Mouse (Mus musculus) kidney, adult 2 months (tissue): ENCODE measurements around the gene Slc12a6. TPM values are rescaled to one million over a fixed set of nuclear protein-coding genes. Genes with fewer than 3 reads are reported as not detected.

Experiments used
- DNase-seq: peaks from one replicate; pipeline ENCODE4 v3.0.0; 2021
- H3K27ac ChIP-seq: fragments of 200-500 bp; 2 replicates; pipeline ENCODE4 v1.5.1; 2012; ENCODE audit warnings: low read depth, low read length, control low read depth, inconsistent platforms; ENCODE audit not compliant: insufficient read depth
- H3K27me3 ChIP-seq: fragments of 200-500 bp; replicated peaks from 2 replicates; pipeline ENCODE4 v1.6.1; 2012; ENCODE audit warnings: mild to moderate bottlenecking, moderate library complexity, low read length, inconsistent platforms; ENCODE audit not compliant: control insufficient read depth, insufficient read depth
- H3K36me3 ChIP-seq: fragments of 200-500 bp; 2 replicates; pipeline ENCODE4 v1.6.1; 2012; ENCODE audit warnings: mild to moderate bottlenecking, moderate library complexity, low read length, inconsistent platforms; ENCODE audit not compliant: control insufficient read depth, insufficient read depth
- H3K4me1 ChIP-seq: fragments of 200-500 bp; 2 replicates; pipeline ENCODE4 v1.6.1; 2011; ENCODE audit warnings: low read length; ENCODE audit not compliant: control insufficient read depth, insufficient read depth
- H3K4me3 ChIP-seq: fragments of 200-500 bp; 2 replicates; pipeline ENCODE4 v1.5.1; 2011; ENCODE audit warnings: mild to moderate bottlenecking, low read depth, low read length, control low read depth; ENCODE audit not compliant: insufficient read depth
- CTCF ChIP-seq: fragments of 200-500 bp; conservative IDR thresholded peaks from 2 replicates; pipeline ENCODE4 v1.5.1; 2011; ENCODE audit warnings: low read depth, mild to moderate bottlenecking, control low read depth, low read length, moderate library complexity, mixed read lengths; ENCODE audit not compliant: insufficient read depth, insufficient read length
- POLR2A ChIP-seq: fragments of 200-500 bp; IDR thresholded peaks from one replicate; pipeline ENCODE4 v1.6.1; 2011; ENCODE audit warnings: low read depth, low read length, control low read depth
- WGBS: fragments of 180-500 bp; shearing (Covaris S2); methylation state at CpG from one replicate; pipeline ENCODE4 v1.1.7; 2018; 5-methylcytosine and 5-hydroxymethylcytosine counted together
- polyA plus RNA-seq: library from polyadenylated mRNA; depleted of rRNA; stranded (reverse); fragments of >200 nt; gene quantifications from 2 replicates; pipeline ENCODE4 v1.2.3, GENCODE M21; 2012

Gene Slc12a6
- polyA plus RNA-seq, 1 experiment: 29.6 TPM

- no peak for TF ChIP-seq POLR2A
- no peak for TF ChIP-seq CTCF
- Histone ChIP-seq H3K36me3 (no peaks in the 10 kb centered on the region), H3K4me3 (no peak overlapping the region), H3K4me1 (no peaks in the 10 kb centered on the region), H3K27ac (no peak overlapping the region), H3K27me3 (no peaks in the 10 kb centered on the region)
- no peak for DNase-seq
- 74% methylated on average over 4 of the region's 4 CpGs for WGBS
Observed at GRCm38 (mm10) chr2:112373141-112373540, 107.5 kb downstream of the Slc12a6 start.

GRCm38 (mm10) chr2:112374610-112375009, 109.0 kb downstream of the Slc12a6 start:
- TF ChIP-seq POLR2A (no peak), CTCF (no peak)
- peak; percentile 51 for DNase-seq
- Histone ChIP-seq H3K36me3 (no peaks in the 10 kb centered on the region), H3K4me1 (no peaks in the 10 kb centered on the region), H3K4me3 (no peak overlapping the region), H3K27ac (no peak overlapping the region), H3K27me3 (no peaks in the 10 kb centered on the region)
- 50% methylated on average over 5 of the region's 5 CpGs for WGBS

- no peak for TF ChIP-seq POLR2A
- TF ChIP-seq CTCF: peak; percentile 87
- no peaks in the 10 kb centered on the region for H3K4me1 ChIP-seq
- H3K36me3 ChIP-seq: no peaks in the 10 kb centered on the region
- DNase-seq: peak; percentile 94
- H3K27ac ChIP-seq: no peak within 1 kb of the TSS
- H3K4me3 ChIP-seq: peak within 1 kb of the TSS; percentile 69
- H3K27me3 ChIP-seq: no peaks in the 10 kb centered on the region
- WGBS: under 1% methylated on average over 72 of the region's 72 CpGs
Observed at GRCm38 (mm10) chr2:112378973-112379898, 113.6 kb downstream of the Slc12a6 start, which contains the start of gene Katnbl1. Gene Katnbl1 (plus strand): TSS chr2:112379211.

GRCm38 (mm10) chr2:112380131-112380530, 114.5 kb downstream of the Slc12a6 start:
- TF ChIP-seq CTCF (no peak), POLR2A (no peak)
- Histone ChIP-seq H3K27me3 (no peaks in the 10 kb centered on the region), H3K4me3 (no peak overlapping the region), H3K4me1 (no peaks in the 10 kb centered on the region), H3K27ac (no peak overlapping the region), H3K36me3 (no peaks in the 10 kb centered on the region)
- no peak for DNase-seq
- 16% methylated on average over 8 of the region's 8 CpGs for WGBS

- no peak for TF ChIP-seq POLR2A
- no peak overlapping the region for H3K4me3 ChIP-seq
- no peak overlapping the region for H3K27ac ChIP-seq
- no peaks in the 10 kb centered on the region for H3K27me3 ChIP-seq
- no peaks in the 10 kb centered on the region for H3K36me3 ChIP-seq
- DNase-seq: no peak
- H3K4me1 ChIP-seq: no peaks in the 10 kb centered on the region
- 100% methylated on average over 1 of the region's 1 CpGs for WGBS
Observed at GRCm38 (mm10) chr2:112381219-112381618, 115.6 kb downstream of the Slc12a6 start.

GRCm38 (mm10) chr2:112390843-112391242, 125.2 kb downstream of the Slc12a6 start:
- TF ChIP-seq POLR2A (no peak), CTCF (no peak)
- peak overlapping the region; percentile 45 for H3K27ac ChIP-seq
- no peak overlapping the region for H3K4me3 ChIP-seq
- H3K27me3 ChIP-seq: no peaks in the 10 kb centered on the region
- 74% methylated on average over 5 of the region's 5 CpGs for WGBS
- no peaks in the 10 kb centered on the region for H3K36me3 ChIP-seq
- no peak for DNase-seq
- H3K4me1 ChIP-seq: peaks cover 5% of the 10 kb centered on the region; the same call in 1 of the 2 replicates

GRCm38 (mm10) chr2:112391346-112392000, 125.8 kb downstream of the Slc12a6 start:
- 74% methylated on average over 4 of the region's 4 CpGs for WGBS
- peaks cover 5% of the 10 kb centered on the region; the same call in 1 of the 2 replicates for H3K4me1 ChIP-seq
- no peak overlapping the region; the same call in 1 of the 2 replicates for H3K27ac ChIP-seq
- TF ChIP-seq POLR2A: no peak
- TF ChIP-seq CTCF: no peak
- H3K36me3 ChIP-seq: no peaks in the 10 kb centered on the region
- H3K4me3 ChIP-seq: no peak overlapping the region
- no peaks in the 10 kb centered on the region for H3K27me3 ChIP-seq
- DNase-seq: peak; percentile 9
